Mouse (Mus musculus): ENCODE results near the gene Gfy. TPM values are rescaled to one million over a fixed set of nuclear protein-coding genes. Genes with fewer than 3 reads are reported as not detected.

Gene Gfy
- polyA plus RNA-seq, 1 experiment from 2014 or later = not detected

GRCm38 (mm10) chr7:45129318-45129717, 50.1 kb downstream of the Gfy start:
- peak overlapping the region; percentile 75 for H3K4me2 ChIP-seq (replicated peaks; ENCODE audit: low read depth)
- H3K27ac ChIP-seq (replicated peaks) = peak overlapping the region; percentile 90
- no peaks in the 10 kb centered on the region for H3K27me3 ChIP-seq (ENCODE audit: control insufficient read depth, insufficient read depth, low read length)
- H3K4me3 ChIP-seq (ENCODE audit: low read depth, low read length) = peak overlapping the region; percentile 48
- WGBS = 2% methylated on average over 17 of the region's 17 CpGs
- TF ChIP-seq EP300 (optimal IDR thresholded peaks at IDR 0.05) (no peak), CTCF (IDR thresholded peaks at IDR 0.05; ENCODE audit: low read depth) (no peak)
- peaks cover 11% of the 10 kb centered on the region for H3K36me3 ChIP-seq (ENCODE audit: control insufficient read depth, insufficient read depth, low read length)
- 0 out of 2 replicates have a peak, but pooled peaks cover 2% of the 10 kb centered on the region for H3K4me1 ChIP-seq (replicated peaks; ENCODE audit: control insufficient read depth, insufficient read depth)
- ATAC-seq (ENCODE audit: low FRiP score, low TSS enrichment) (no peak), DNase-seq (ENCODE audit: low spot score) (no peak)
- peak overlapping the region; percentile 65 for H3K9ac ChIP-seq (ENCODE audit: low read length)
- no peaks in the 10 kb centered on the region for H3K9me3 ChIP-seq (ENCODE audit: control insufficient read depth, low read length)

- Histone ChIP-seq H3K9ac (ENCODE audit: low read length) (peak within 1 kb of the TSS; percentile 98), H3K4me1 (replicated peaks; ENCODE audit: control insufficient read depth, insufficient read depth) (0 out of 2 replicates have a peak, but pooled peaks cover 2% of the 10 kb centered on the region), H3K36me3 (ENCODE audit: control insufficient read depth, insufficient read depth, low read length) (peaks cover 11% of the 10 kb centered on the region), H3K9me3 (ENCODE audit: control insufficient read depth, low read length) (no peaks in the 10 kb centered on the region), H3K4me3 (ENCODE audit: low read depth, low read length) (peak within 1 kb of the TSS; percentile 99), H3K27me3 (ENCODE audit: control insufficient read depth, insufficient read depth, low read length) (no peaks in the 10 kb centered on the region), H3K27ac (replicated peaks) (peak within 1 kb of the TSS; percentile 92), H3K4me2 (replicated peaks; ENCODE audit: low read depth) (peak within 1 kb of the TSS; percentile 82)
- peak; percentile 98 for DNase-seq (ENCODE audit: low spot score)
- peak; percentile 92 for ATAC-seq (ENCODE audit: low FRiP score, low TSS enrichment)
- peak; percentile 91 for TF ChIP-seq CTCF (IDR thresholded peaks at IDR 0.05; ENCODE audit: low read depth)
- peak; percentile 75 for TF ChIP-seq EP300 (optimal IDR thresholded peaks at IDR 0.05)
- WGBS = under 1% methylated on average over 48 of the region's 48 CpGs
Measured at GRCm38 (mm10) chr7:45128624-45129246, 50.6 kb downstream of the Gfy start, which contains the start of gene Rpl13a. Rpl13a (minus strand) TSS chr7:45128761.

GRCm38 (mm10) chr7:45127700-45128224, 51.6 kb downstream of the Gfy start:
- ATAC-seq (ENCODE audit: low FRiP score, low TSS enrichment) (no peak), DNase-seq (ENCODE audit: low spot score) (no peak)
- TF ChIP-seq CTCF (IDR thresholded peaks at IDR 0.05; ENCODE audit: low read depth) = no peak
- no peak for TF ChIP-seq EP300 (optimal IDR thresholded peaks at IDR 0.05)
- Histone ChIP-seq H3K27ac (replicated peaks) (peak overlapping the region; percentile 92), H3K9ac (ENCODE audit: low read length) (peak overlapping the region; percentile 98), H3K9me3 (ENCODE audit: control insufficient read depth, low read length) (no peaks in the 10 kb centered on the region), H3K36me3 (ENCODE audit: control insufficient read depth, insufficient read depth, low read length) (peaks cover 11% of the 10 kb centered on the region), H3K4me1 (replicated peaks; ENCODE audit: control insufficient read depth, insufficient read depth) (0 out of 2 replicates have a peak, but pooled peaks cover 5% of the 10 kb centered on the region), H3K27me3 (ENCODE audit: control insufficient read depth, insufficient read depth, low read length) (no peaks in the 10 kb centered on the region), H3K4me2 (replicated peaks; ENCODE audit: low read depth) (peak overlapping the region; percentile 82), H3K4me3 (ENCODE audit: low read depth, low read length) (peak overlapping the region; percentile 99)
- WGBS = 0% methylated on average over 6 of the region's 6 CpGs

GRCm38 (mm10) chr7:45126844-45127699, 52.3 kb downstream of the Gfy start:
- H3K9me3 ChIP-seq (ENCODE audit: control insufficient read depth, low read length) = no peaks in the 10 kb centered on the region
- H3K4me1 ChIP-seq (replicated peaks; ENCODE audit: control insufficient read depth, insufficient read depth) = 0 out of 2 replicates have a peak, but pooled peaks cover 5% of the 10 kb centered on the region
- no peak for ATAC-seq (ENCODE audit: low FRiP score, low TSS enrichment)
- H3K4me3 ChIP-seq (ENCODE audit: low read depth, low read length) = peak overlapping the region; percentile 99
- H3K36me3 ChIP-seq (ENCODE audit: control insufficient read depth, insufficient read depth, low read length) = peaks cover 11% of the 10 kb centered on the region
- TF ChIP-seq CTCF (IDR thresholded peaks at IDR 0.05; ENCODE audit: low read depth) = peak; percentile 48
- no peak for TF ChIP-seq EP300 (optimal IDR thresholded peaks at IDR 0.05)
- H3K27ac ChIP-seq (replicated peaks) = peak overlapping the region; percentile 92
- DNase-seq (ENCODE audit: low spot score) = no peak
- 34% methylated on average over 21 of the region's 21 CpGs for WGBS
- peak overlapping the region; percentile 98 for H3K9ac ChIP-seq (ENCODE audit: low read length)
- no peaks in the 10 kb centered on the region for H3K27me3 ChIP-seq (ENCODE audit: control insufficient read depth, insufficient read depth, low read length)
- H3K4me2 ChIP-seq (replicated peaks; ENCODE audit: low read depth) = peak overlapping the region; percentile 82

Small RNAs within 50 kb of the gene (microRNA-seq; reads per million reads assigned to microRNA genes)
- gene Mir5121 = 15.8 reads per million, percentile 23 among the genes with 10 or more reads in this experiment
- gene Mir7055 = not detected

Other genes starting within 250 kb of the Gfy start
- gene Tsks, start 236.4 kb downstream of the Gfy start, polyA plus RNA-seq (2015; fragmentation: Nextera tagmentation; extraction: Ambion mirVana) = 0.08 TPM in 1 of 2 replicates, not detected in the other
- gene Cpt1c, start 204.7 kb downstream of the Gfy start, polyA plus RNA-seq (2015; fragmentation: Nextera tagmentation; extraction: Ambion mirVana) = 5.6 and 7.3 TPM in 2 replicates
- gene Prmt1, start 193.0 kb downstream of the Gfy start, polyA plus RNA-seq (2015; fragmentation: Nextera tagmentation; extraction: Ambion mirVana) = 181 and 185 TPM in 2 replicates
- 55.7 and 59.8 TPM in 2 replicates for gene Irf3, start 181.9 kb downstream of the Gfy start, polyA plus RNA-seq (2015; fragmentation: Nextera tagmentation; extraction: Ambion mirVana)
- 23.0 and 23.4 TPM in 2 replicates for gene Bcl2l12, start 180.9 kb downstream of the Gfy start, polyA plus RNA-seq (2015; fragmentation: Nextera tagmentation; extraction: Ambion mirVana)
- gene Scaf1, start 163.2 kb downstream of the Gfy start, polyA plus RNA-seq (2015; fragmentation: Nextera tagmentation; extraction: Ambion mirVana) = 14.9 and 18.6 TPM in 2 replicates
- gene Rras, start 161.6 kb downstream of the Gfy start, polyA plus RNA-seq (2015; fragmentation: Nextera tagmentation; extraction: Ambion mirVana) = 81.5 and 87.2 TPM in 2 replicates
- 3.4 and 3.8 TPM in 2 replicates for gene Prr12, start 126.7 kb downstream of the Gfy start, polyA plus RNA-seq (2015; fragmentation: Nextera tagmentation; extraction: Ambion mirVana)
- 43.0 and 44.1 TPM in 2 replicates for gene Nosip, start 117.1 kb downstream of the Gfy start, polyA plus RNA-seq (2015; fragmentation: Nextera tagmentation; extraction: Ambion mirVana)
- 33.6 and 37.4 TPM in 2 replicates for gene Prrg2, start 116.9 kb downstream of the Gfy start, polyA plus RNA-seq (2015; fragmentation: Nextera tagmentation; extraction: Ambion mirVana)
- 157 and 176 TPM in 2 replicates for gene Rcn3, start 87.3 kb downstream of the Gfy start, polyA plus RNA-seq (2015; fragmentation: Nextera tagmentation; extraction: Ambion mirVana)
- 76.1 and 76.9 TPM in 2 replicates for gene Fcgrt, start 75.7 kb downstream of the Gfy start, polyA plus RNA-seq (2015; fragmentation: Nextera tagmentation; extraction: Ambion mirVana)
- 1,142 and 1,191 TPM in 2 replicates for gene Rps11, start 55.1 kb downstream of the Gfy start, polyA plus RNA-seq (2015; fragmentation: Nextera tagmentation; extraction: Ambion mirVana)
- 1,442 and 1,485 TPM in 2 replicates for gene Rpl13a, start 50.8 kb downstream of the Gfy start, polyA plus RNA-seq (2015; fragmentation: Nextera tagmentation; extraction: Ambion mirVana)
- 0.17 and 1.1 TPM in 2 replicates for gene Gm45713, start 43.3 kb downstream of the Gfy start, polyA plus RNA-seq (2015; fragmentation: Nextera tagmentation; extraction: Ambion mirVana)
- gene Flt3l, start 43.1 kb downstream of the Gfy start, polyA plus RNA-seq (2015; fragmentation: Nextera tagmentation; extraction: Ambion mirVana) = 2.2 and 2.3 TPM in 2 replicates
- gene Pih1d1, start 25.3 kb downstream of the Gfy start, polyA plus RNA-seq (2015; fragmentation: Nextera tagmentation; extraction: Ambion mirVana) = 48.8 and 49.0 TPM in 2 replicates
- gene Aldh16a1, start 25.0 kb downstream of the Gfy start, polyA plus RNA-seq (2015; fragmentation: Nextera tagmentation; extraction: Ambion mirVana) = 24.6 and 25.6 TPM in 2 replicates
- gene Slc17a7, start 15.6 kb downstream of the Gfy start, polyA plus RNA-seq (2015; fragmentation: Nextera tagmentation; extraction: Ambion mirVana) = 0.07 TPM in 1 of 2 replicates, not detected in the other
- gene Pth2, start 1.4 kb upstream of the Gfy start, polyA plus RNA-seq (2015; fragmentation: Nextera tagmentation; extraction: Ambion mirVana) = not detected in 2 replicates
- gene Ccdc155, start 25.3 kb upstream of the Gfy start, polyA plus RNA-seq (2015; fragmentation: Nextera tagmentation; extraction: Ambion mirVana) = 0.07 and 0.13 TPM in 2 replicates
- 48.4 TPM in 2 replicates for gene Dkkl1, start 32.6 kb upstream of the Gfy start, polyA plus RNA-seq (2015; fragmentation: Nextera tagmentation; extraction: Ambion mirVana)
- gene Tead2, start 36.2 kb upstream of the Gfy start, polyA plus RNA-seq (2015; fragmentation: Nextera tagmentation; extraction: Ambion mirVana) = 26.8 and 29.5 TPM in 2 replicates
- 1.5 and 1.8 TPM in 2 replicates for gene Cd37, start 59.5 kb upstream of the Gfy start, polyA plus RNA-seq (2015; fragmentation: Nextera tagmentation; extraction: Ambion mirVana)
- gene Slc6a16, start 61.5 kb upstream of the Gfy start, polyA plus RNA-seq (2015; fragmentation: Nextera tagmentation; extraction: Ambion mirVana) = 0.07 and 0.18 TPM in 2 replicates
- not detected in 2 replicates for gene Slc6a21, start 97.9 kb upstream of the Gfy start, polyA plus RNA-seq (2015; fragmentation: Nextera tagmentation; extraction: Ambion mirVana)
- 22.7 and 23.7 TPM in 2 replicates for gene Trpm4, start 154.2 kb upstream of the Gfy start, polyA plus RNA-seq (2015; fragmentation: Nextera tagmentation; extraction: Ambion mirVana)
- gene Hrc, start 155.7 kb upstream of the Gfy start, polyA plus RNA-seq (2015; fragmentation: Nextera tagmentation; extraction: Ambion mirVana) = 0.80 and 0.85 TPM in 2 replicates
- 6.0 and 7.1 TPM in 2 replicates for gene Ppfia3, start 187.4 kb upstream of the Gfy start, polyA plus RNA-seq (2015; fragmentation: Nextera tagmentation; extraction: Ambion mirVana)
- 5.9 and 6.1 TPM in 2 replicates for gene Lin7b, start 191.0 kb upstream of the Gfy start, polyA plus RNA-seq (2015; fragmentation: Nextera tagmentation; extraction: Ambion mirVana)
- gene Snrnp70, start 216.2 kb upstream of the Gfy start, polyA plus RNA-seq (2015; fragmentation: Nextera tagmentation; extraction: Ambion mirVana) = 73.7 and 78.8 TPM in 2 replicates
- gene Kcna7, start 226.1 kb upstream of the Gfy start, polyA plus RNA-seq (2015; fragmentation: Nextera tagmentation; extraction: Ambion mirVana) = 0.15 and 0.17 TPM in 2 replicates
- gene Ntf5, start 234.1 kb upstream of the Gfy start, polyA plus RNA-seq (2015; fragmentation: Nextera tagmentation; extraction: Ambion mirVana) = 1.5 and 1.8 TPM in 2 replicates
- not detected in 2 replicates for gene Lhb, start 241.3 kb upstream of the Gfy start, polyA plus RNA-seq (2015; fragmentation: Nextera tagmentation; extraction: Ambion mirVana)